Mouse (Mus musculus) liver, embryonic 14.5 days (tissue): Measurements from ENCODE around the gene Cpn1.

Experiments
- CTCF ChIP-seq: IDR thresholded peaks from 2 replicates; pipeline ENCODE4 v1.5.1; 2016; ENCODE audit warnings: antibody characterized with exemption, low read depth, control low read depth
- EP300 ChIP-seq: IDR thresholded peaks from 2 replicates; pipeline ENCODE4 v1.6.1; 2016; ENCODE audit warnings: antibody characterized with exemption, low read depth

- no peak for TF ChIP-seq CTCF
- TF ChIP-seq EP300 = no peak
These were observed at the start of gene Cpn1 for GRCm38 (mm10) chr19:43986069-43986794.
